Mouse (Mus musculus): ENCODE measurements at regions not wholly inside any gene's neighbourhood (a gene's known extent, or its start where the extent isn't known, plus 50 kb on each side); places are given as distances from the start of the nearest gene placed in this dataset.

DNA sequence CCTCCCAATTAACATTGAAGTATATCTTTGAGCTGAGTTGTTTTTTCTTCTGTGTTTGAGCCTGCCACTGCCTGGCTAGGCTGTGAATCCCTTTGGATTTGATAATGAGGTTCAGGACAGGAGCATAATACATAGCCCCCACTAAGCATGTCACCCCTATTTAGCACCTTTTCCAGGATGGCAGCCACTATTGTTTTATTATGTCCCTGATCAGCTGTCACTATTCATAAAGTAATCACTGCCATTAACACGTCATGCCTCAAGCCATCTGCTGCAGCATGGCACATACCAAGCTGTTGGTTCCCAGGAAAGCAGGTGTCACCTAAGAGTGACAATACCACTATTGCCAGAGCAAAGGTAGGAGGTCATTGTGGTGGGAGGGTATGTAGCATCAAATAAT lies 167.0 kb upstream of the Nr2f2 start:
- TF ChIP-seq POLR2A (IDR thresholded peaks at IDR 0.05; ENCODE audit: low read depth, low read length) (no peak), CTCF (IDR thresholded peaks at IDR 0.05; ENCODE audit: extremely low read depth, insufficient read length, insufficient replicate concordance, low read depth, low read length) (no peak)
